Mouse (Mus musculus) stomach, postnatal 0 days (tissue): ENCODE measurements around the gene Hist3h2ba. TPM values are rescaled to one million over a fixed set of nuclear protein-coding genes. Genes with fewer than 3 reads are reported as not detected.

Experiments
- ATAC-seq: fragments of 200-750 bp; cut with Nextera tagmentation; 2 replicates; pipeline ENCODE4 v1.8.0; 2017; ENCODE audit not compliant: low FRiP score, low TSS enrichment
- DNase-seq: peaks from one replicate; pipeline ENCODE4 v3.0.0-alpha.2; 2016; ENCODE audit warnings: low spot score
- H3K27ac ChIP-seq: fragments of 300-500 bp; sonication (generic); replicated peaks from 2 replicates; pipeline ENCODE4 v1.5.1; 2014; ENCODE audit warnings: mild to moderate bottlenecking, control low read depth
- H3K27me3 ChIP-seq: fragments of 300-500 bp; sonication (generic); 2 replicates; pipeline ENCODE4 v1.6.1; 2014; ENCODE audit warnings: low read length; ENCODE audit not compliant: control insufficient read depth, insufficient read depth
- H3K36me3 ChIP-seq: fragments of 300-500 bp; sonication (generic); 2 replicates; pipeline ENCODE4 v1.6.1; 2014; ENCODE audit warnings: low read length, mixed read lengths; ENCODE audit not compliant: control insufficient read depth, insufficient read depth
- H3K4me1 ChIP-seq: fragments of 300-500 bp; sonication (generic); replicated peaks from 2 replicates; pipeline ENCODE4 v1.6.1; 2014; ENCODE audit warnings: antibody characterized with exemption; ENCODE audit not compliant: control insufficient read depth, insufficient read depth
- H3K4me2 ChIP-seq: fragments of 300-500 bp; sonication (generic); replicated peaks from 2 replicates; pipeline ENCODE4 v1.6.1; 2014; ENCODE audit warnings: low read depth, mild to moderate bottlenecking, control low read depth, moderate library complexity
- H3K4me3 ChIP-seq: fragments of 300-500 bp; sonication (generic); 2 replicates; pipeline ENCODE4 v1.5.1; 2014; ENCODE audit warnings: low read depth, low read length, control low read depth
- H3K9ac ChIP-seq: fragments of 300-500 bp; sonication (generic); 2 replicates; pipeline ENCODE4 v1.6.1; 2014; ENCODE audit warnings: mild to moderate bottlenecking, low read length, control low read depth, mixed read lengths
- H3K9me3 ChIP-seq: fragments of 300-500 bp; sonication (generic); 2 replicates; pipeline ENCODE4 v1.6.1; 2016; ENCODE audit warnings: low read length; ENCODE audit not compliant: control insufficient read depth
- CTCF ChIP-seq: IDR thresholded peaks from 2 replicates; pipeline ENCODE4 v1.5.1; 2016; ENCODE audit warnings: antibody characterized with exemption, low read depth, mild to moderate bottlenecking, moderate library complexity
- EP300 ChIP-seq: optimal IDR thresholded peaks from 2 replicates; pipeline ENCODE3; 2016; ENCODE audit warnings: antibody characterized with exemption
- WGBS: fragments of 180-500 bp; shearing (Covaris S2); extraction: QIAGEN DNeasy Blood & Tissue Kit; methylation state at CpG from one replicate; pipeline ENCODE4 v1.1.7; 2014; 5-methylcytosine and 5-hydroxymethylcytosine counted together
- polyA plus RNA-seq: library from polyadenylated mRNA; unstranded; fragments of >200 nt; fragmentation: Nextera tagmentation; extraction: Ambion mirVana; gene quantifications from 2 replicates; pipeline ENCODE4 v1.2.1, GENCODE M21; 2015

Gene Hist3h2ba
- polyA plus RNA-seq, 1 experiment from 2014 or later, result 7.5 TPM

GRCm38 (mm10) chr11:58991911-58992310 is 43.2 kb downstream of the Hist3h2ba start:
- DNase-seq, result no peak
- H3K9me3 ChIP-seq, result no peaks in the 10 kb centered on the region
- H3K27ac ChIP-seq, result no peak overlapping the region
- peaks cover 8% of the 10 kb centered on the region; the same call in 1 of the 2 replicates for H3K36me3 ChIP-seq
- ATAC-seq, result no peak
- TF ChIP-seq CTCF, result no peak
- TF ChIP-seq EP300, result no peak
- H3K4me2 ChIP-seq, result no peak overlapping the region
- H3K27me3 ChIP-seq, result no peaks in the 10 kb centered on the region
- 73% methylated on average over 3 of the region's 3 CpGs for WGBS
- no peak overlapping the region for H3K4me3 ChIP-seq
- H3K9ac ChIP-seq, result no peak overlapping the region
- H3K4me1 ChIP-seq, result no peaks in the 10 kb centered on the region

- WGBS, result 59% methylated on average over 6 of the region's 6 CpGs
- TF ChIP-seq EP300 (no peak), CTCF (no peak)
- ATAC-seq, result no peak
These were observed 44.5 kb downstream of the Hist3h2ba start for GRCm38 (mm10) chr11:58993091-58993670.

GRCm38 (mm10) chr11:58994337-58994826 is 45.7 kb downstream of the Hist3h2ba start:
- WGBS, result 3% methylated on average over 33 of the region's 35 CpGs
- Histone ChIP-seq H3K4me3 (peak overlapping the region; percentile 35; the same call in 1 of the 2 replicates), H3K27ac (no peak overlapping the region), H3K27me3 (no peaks in the 10 kb centered on the region), H3K36me3 (peaks cover 2% of the 10 kb centered on the region; the same call in 1 of the 2 replicates), H3K4me2 (peak overlapping the region; percentile 63), H3K9me3 (no peaks in the 10 kb centered on the region), H3K9ac (no peak overlapping the region), H3K4me1 (no peaks in the 10 kb centered on the region)
- ATAC-seq (peak; percentile 75), DNase-seq (peak; percentile 83)
- TF ChIP-seq EP300 (no peak), CTCF (peak; percentile 46)

More at GRCm38 (mm10) chr11:58993091-58993670, 44.5 kb downstream of the Hist3h2ba start:
- H3K36me3 ChIP-seq, result peaks cover 2% of the 10 kb centered on the region; the same call in 1 of the 2 replicates
- no peak for DNase-seq
- H3K4me2 ChIP-seq, result no peak overlapping the region
- H3K4me1 ChIP-seq, result no peaks in the 10 kb centered on the region
- no peak overlapping the region for H3K9ac ChIP-seq
- H3K27ac ChIP-seq, result no peak overlapping the region
- no peak overlapping the region for H3K4me3 ChIP-seq
- no peaks in the 10 kb centered on the region for H3K9me3 ChIP-seq
- H3K27me3 ChIP-seq, result no peaks in the 10 kb centered on the region

- Histone ChIP-seq H3K4me3 (no peak overlapping the region), H3K9ac (no peak overlapping the region), H3K27ac (no peak overlapping the region), H3K4me1 (no peaks in the 10 kb centered on the region), H3K9me3 (no peaks in the 10 kb centered on the region), H3K4me2 (peak overlapping the region; percentile 63; the same call in 1 of the 2 replicates), H3K36me3 (peaks cover 2% of the 10 kb centered on the region; the same call in 1 of the 2 replicates), H3K27me3 (no peaks in the 10 kb centered on the region)
- no peak for ATAC-seq
- no peak for DNase-seq
- 85% methylated on average over 9 of the region's 9 CpGs for WGBS
- TF ChIP-seq EP300, result no peak
- no peak for TF ChIP-seq CTCF
These were observed 46.5 kb downstream of the Hist3h2ba start for GRCm38 (mm10) chr11:58995061-58995806.

- ATAC-seq, result no peak
- no peak overlapping the region for H3K27ac ChIP-seq
These were observed 47.2 kb downstream of the Hist3h2ba start for GRCm38 (mm10) chr11:58995807-58996370.

More at GRCm38 (mm10) chr11:58995807-58996370, 47.2 kb downstream of the Hist3h2ba start:
- H3K4me3 ChIP-seq, result no peak overlapping the region
- no peak for TF ChIP-seq EP300
- peak; percentile 21; the same call in 1 of the 2 replicates for TF ChIP-seq CTCF
- H3K4me2 ChIP-seq, result no peak overlapping the region
- DNase-seq, result no peak
- H3K4me1 ChIP-seq, result no peaks in the 10 kb centered on the region
- no peaks in the 10 kb centered on the region for H3K27me3 ChIP-seq
- no peak overlapping the region for H3K9ac ChIP-seq
- 53% methylated on average over 12 of the region's 12 CpGs for WGBS
- H3K36me3 ChIP-seq, result peaks cover 1% of the 10 kb centered on the region; the same call in 1 of the 2 replicates
- H3K9me3 ChIP-seq, result no peaks in the 10 kb centered on the region
